Mouse (Mus musculus) C2C12 (cell line): Measurements from ENCODE around the gene Ccdc90b. TPM values are rescaled to one million over a fixed set of nuclear protein-coding genes. Genes with fewer than 3 reads are reported as not detected.

Source experiments
- H3K27me3 ChIP-seq: one replicate; pipeline ENCODE4 v1.6.1; 2011; ENCODE audit not compliant: control insufficient read depth, insufficient read depth, insufficient read length
- H3K36me3 ChIP-seq: one replicate; pipeline ENCODE4 v1.6.1; 2011; ENCODE audit not compliant: control insufficient read depth, insufficient read depth
- H3K4me3 ChIP-seq: one replicate; pipeline ENCODE4 v1.5.1; 2011; ENCODE audit warnings: mild to moderate bottlenecking, control low read depth; ENCODE audit not compliant: poor library complexity, insufficient read depth, severe bottlenecking
- H3K79me2 ChIP-seq: one replicate; pipeline ENCODE4 v1.6.1; 2011; ENCODE audit not compliant: control insufficient read depth, insufficient read depth
- H3K79me3 ChIP-seq: one replicate; pipeline ENCODE4 v1.6.1; 2011; ENCODE audit warnings: low read depth, control low read depth
- H3ac ChIP-seq: one replicate; pipeline ENCODE3; 2011; ENCODE audit warnings: low read depth; ENCODE audit not compliant: control insufficient read depth, insufficient read length
- CEBPB ChIP-seq: IDR thresholded peaks from one replicate; pipeline ENCODE4 v1.6.1; 2011; ENCODE audit warnings: low read depth, mild to moderate bottlenecking, control low read depth, moderate library complexity
- CTCF ChIP-seq: IDR thresholded peaks from one replicate; pipeline ENCODE4 v1.5.1; 2011; ENCODE audit not compliant: control insufficient read depth, insufficient read depth, insufficient read length
- FOSL1 ChIP-seq: IDR thresholded peaks from one replicate; pipeline ENCODE4 v1.8.0; 2011; ENCODE audit warnings: mild to moderate bottlenecking, low read length; ENCODE audit not compliant: poor library complexity, insufficient read depth, severe bottlenecking
- MAX ChIP-seq: IDR thresholded peaks from one replicate; pipeline ENCODE4 v1.6.1; 2011; ENCODE audit warnings: mild to moderate bottlenecking, control low read depth
- MYOD1 ChIP-seq: IDR thresholded peaks from one replicate; pipeline ENCODE4 v1.6.1; 2011; ENCODE audit warnings: low read depth; ENCODE audit not compliant: control insufficient read depth, insufficient read length
- MYOG ChIP-seq: IDR thresholded peaks from one replicate; pipeline ENCODE4 v1.6.1; 2011; ENCODE audit not compliant: control insufficient read depth, insufficient read length; ENCODE audit errors: extremely low read depth
- USF1 ChIP-seq: IDR thresholded peaks from one replicate; pipeline ENCODE4 v1.6.1; 2011; ENCODE audit warnings: low read depth, mild to moderate bottlenecking, control low read depth, moderate library complexity
- polyA plus RNA-seq: library from polyadenylated mRNA; unstranded; fragments of >200 nt; fragmentation: generic; extraction: Trizol; gene quantifications from one replicate; pipeline ENCODE4 v1.2.1, GENCODE M21; 2012; ENCODE audit warnings: missing spikeins

The Ccdc90b gene
- polyA plus RNA-seq, 1 experiment, result 7.9 TPM

DNA sequence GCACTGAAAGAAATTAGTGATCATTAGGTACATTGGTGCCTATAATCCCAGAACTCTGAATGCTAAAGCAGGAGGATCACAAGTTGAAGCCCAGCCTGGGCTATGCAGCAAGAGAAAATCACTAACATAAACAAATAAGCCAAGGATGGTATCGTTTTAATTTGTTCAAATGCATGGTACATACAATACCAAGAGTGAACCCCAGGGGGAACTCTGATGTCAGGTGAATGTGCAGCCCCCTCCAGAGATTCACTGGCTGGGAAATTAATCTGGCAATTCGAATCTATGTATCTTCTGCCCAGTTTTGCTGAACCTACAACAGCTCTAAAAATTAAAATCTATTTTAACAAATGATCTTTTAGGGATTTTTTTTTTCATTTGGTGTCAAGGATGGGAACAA lies 63.5 kb downstream of the Ccdc90b start:
- no peaks in the 10 kb centered on the region for H3K27me3 ChIP-seq
- no peaks in the 10 kb centered on the region for H3K36me3 ChIP-seq
- TF ChIP-seq CEBPB (no peak), MYOD1 (no peak), MAX (no peak), FOSL1 (no peak), USF1 (no peak), MYOG (no peak)
- H3K79me3 ChIP-seq, result no peaks in the 10 kb centered on the region
- H3K4me3 ChIP-seq, result no peak overlapping the region
- no peak overlapping the region for H3ac ChIP-seq
- H3K79me2 ChIP-seq, result no peaks in the 10 kb centered on the region

DNA sequence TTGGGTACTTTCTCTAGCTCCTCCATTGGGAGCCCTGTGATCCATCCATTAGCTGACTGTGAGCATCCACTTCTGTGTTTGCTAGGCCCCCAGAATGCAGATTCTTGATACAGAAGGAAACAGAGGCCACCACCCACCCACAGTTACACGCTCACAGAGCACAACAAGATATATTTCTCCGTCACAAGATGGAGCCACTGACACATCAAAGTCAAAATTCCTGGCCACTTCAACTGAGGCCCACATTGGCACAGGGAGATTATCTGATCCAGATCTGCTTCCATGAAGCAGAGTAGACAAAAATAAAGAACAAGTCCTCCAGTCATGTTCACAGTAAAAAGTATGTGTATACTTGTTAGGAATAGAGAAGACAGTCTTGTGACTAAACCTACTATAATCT lies 69.2 kb downstream of the Ccdc90b start:
- H3K36me3 ChIP-seq, result no peaks in the 10 kb centered on the region
- H3K79me3 ChIP-seq, result no peaks in the 10 kb centered on the region
- no peak for TF ChIP-seq MYOD1
- no peak for TF ChIP-seq CTCF
- TF ChIP-seq MAX, result no peak
- TF ChIP-seq CEBPB, result no peak
- no peak for TF ChIP-seq MYOG
- no peak for TF ChIP-seq FOSL1
- TF ChIP-seq USF1, result no peak
- H3K27me3 ChIP-seq, result no peaks in the 10 kb centered on the region
- no peak overlapping the region for H3K4me3 ChIP-seq
- H3K79me2 ChIP-seq, result no peaks in the 10 kb centered on the region
- no peak overlapping the region for H3ac ChIP-seq

Other genes with a start within 250 kb of the Ccdc90b start
- gene Ankrd42, start 76.0 kb downstream of the Ccdc90b start, polyA plus RNA-seq, result 1.2 TPM
- 6.8 TPM for gene Pcf11, start 108.8 kb downstream of the Ccdc90b start, polyA plus RNA-seq
- gene Rab30, start 180.5 kb downstream of the Ccdc90b start, polyA plus RNA-seq, result 2.0 TPM